Mouse (Mus musculus): ENCODE results near the gene Zzz3. TPM values are rescaled to one million over a fixed set of nuclear protein-coding genes. Genes with fewer than 3 reads are reported as not detected.

The Zzz3 gene
- polyA plus RNA-seq, 1 experiment from 2014 or later, result 68.6 TPM

DNA sequence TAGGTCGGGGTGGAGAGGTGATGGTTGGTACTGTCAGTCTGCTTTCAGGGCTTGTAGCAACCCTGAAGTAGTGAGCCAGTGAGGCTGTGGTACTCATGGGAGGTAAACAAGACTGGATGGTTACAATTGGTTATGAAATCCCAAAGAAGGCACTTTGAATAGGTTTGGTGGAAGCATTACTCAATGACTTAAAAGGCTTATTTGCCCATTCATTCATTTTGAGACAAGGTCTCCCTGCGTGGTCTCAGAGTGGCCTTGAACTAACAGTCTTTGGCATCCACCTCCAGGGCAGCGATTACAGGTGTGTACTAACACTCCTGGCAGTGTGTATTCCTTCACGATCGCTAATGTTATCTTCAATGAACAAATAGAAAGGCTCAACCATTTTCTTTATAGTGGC, 44.3 kb upstream of the Zzz3 start:
- no peak for ATAC-seq (ENCODE audit: insufficient read depth)
- Histone ChIP-seq H3K27me3 (ENCODE audit: insufficient read depth, low read length) (no peaks in the 10 kb centered on the region), H3K4me2 (no peak overlapping the region), H3K9ac (no peak overlapping the region), H3K4me1 (ENCODE audit: insufficient read depth) (peaks cover 7% of the 10 kb centered on the region; the same call in 1 of the 2 replicates), H3K4me3 (ENCODE audit: low read depth, low read length) (no peak overlapping the region), H3K27ac (ENCODE audit: low read depth) (no peak overlapping the region), H3K9me3 (ENCODE audit: low read depth, low read length) (no peaks in the 10 kb centered on the region), H3K36me3 (ENCODE audit: insufficient read depth) (no peaks in the 10 kb centered on the region)
- 65% methylated on average over 5 of the region's 5 CpGs for WGBS
- DNase-seq, result no peak
- TF ChIP-seq CTCF (IDR thresholded peaks at IDR 0.05; ENCODE audit: low read depth), result no peak

- H3K27me3 ChIP-seq (ENCODE audit: insufficient read depth, low read length), result no peaks in the 10 kb centered on the region
- no peak overlapping the region for H3K27ac ChIP-seq (ENCODE audit: low read depth)
- peaks cover 5% of the 10 kb centered on the region; the same call in 1 of the 2 replicates for H3K4me1 ChIP-seq (ENCODE audit: insufficient read depth)
- no peak for TF ChIP-seq CTCF (IDR thresholded peaks at IDR 0.05; ENCODE audit: low read depth)
- H3K9ac ChIP-seq, result no peak overlapping the region
- DNase-seq (no peak), ATAC-seq (ENCODE audit: insufficient read depth) (no peak)
- no peaks in the 10 kb centered on the region for H3K9me3 ChIP-seq (ENCODE audit: low read depth, low read length)
- 63% methylated on average over 4 of the region's 4 CpGs for WGBS
- no peak overlapping the region for H3K4me3 ChIP-seq (ENCODE audit: low read depth, low read length)
- H3K36me3 ChIP-seq (ENCODE audit: insufficient read depth), result no peaks in the 10 kb centered on the region
- no peak overlapping the region for H3K4me2 ChIP-seq
These were observed 43.0 kb upstream of the Zzz3 start for GRCm38 (mm10) chr3:152352289-152352688.

GRCm38 (mm10) chr3:152353434-152354177, 41.7 kb upstream of the Zzz3 start:
- Histone ChIP-seq H3K27ac (ENCODE audit: low read depth) (no peak overlapping the region), H3K27me3 (ENCODE audit: insufficient read depth, low read length) (no peaks in the 10 kb centered on the region), H3K36me3 (ENCODE audit: insufficient read depth) (peaks cover 3% of the 10 kb centered on the region; the same call in 1 of the 2 replicates), H3K9me3 (ENCODE audit: low read depth, low read length) (no peaks in the 10 kb centered on the region), H3K9ac (no peak overlapping the region), H3K4me2 (no peak overlapping the region), H3K4me1 (ENCODE audit: insufficient read depth) (0 out of 2 replicates have a peak, but pooled peaks cover 3% of the 10 kb centered on the region), H3K4me3 (ENCODE audit: low read depth, low read length) (no peak overlapping the region)
- ATAC-seq (ENCODE audit: insufficient read depth), result no peak
- TF ChIP-seq CTCF (IDR thresholded peaks at IDR 0.05; ENCODE audit: low read depth), result no peak
- no peak for DNase-seq
- 77% methylated on average over 10 of the region's 10 CpGs for WGBS

- H3K27me3 ChIP-seq (ENCODE audit: insufficient read depth, low read length), result no peaks in the 10 kb centered on the region
- ATAC-seq (ENCODE audit: insufficient read depth) (peak; percentile 90), DNase-seq (peak; percentile 81)
- no peaks in the 10 kb centered on the region for H3K9me3 ChIP-seq (ENCODE audit: low read depth, low read length)
- no peak overlapping the region for H3K4me2 ChIP-seq
- no peak overlapping the region for H3K27ac ChIP-seq (ENCODE audit: low read depth)
- H3K4me3 ChIP-seq (ENCODE audit: low read depth, low read length), result no peak overlapping the region
- H3K4me1 ChIP-seq (ENCODE audit: insufficient read depth), result 0 out of 2 replicates have a peak, but pooled peaks cover 3% of the 10 kb centered on the region
- H3K36me3 ChIP-seq (ENCODE audit: insufficient read depth), result peaks cover 18% of the 10 kb centered on the region
- no peak for TF ChIP-seq CTCF (IDR thresholded peaks at IDR 0.05; ENCODE audit: low read depth)
- no peak overlapping the region for H3K9ac ChIP-seq
- WGBS, result 17% methylated on average over 5 of the region's 5 CpGs
These were observed 39.9 kb upstream of the Zzz3 start for GRCm38 (mm10) chr3:152355361-152355760.

GRCm38 (mm10) chr3:152356751-152357150, 38.5 kb upstream of the Zzz3 start:
- 84% methylated on average over 9 of the region's 9 CpGs for WGBS
- no peak overlapping the region for H3K4me3 ChIP-seq (ENCODE audit: low read depth, low read length)

GRCm38 (mm10) chr3:152359151-152359550, 36.1 kb upstream of the Zzz3 start:
- DNase-seq, result no peak
- Histone ChIP-seq H3K27me3 (ENCODE audit: insufficient read depth, low read length) (no peaks in the 10 kb centered on the region), H3K9ac (no peak overlapping the region), H3K9me3 (ENCODE audit: low read depth, low read length) (no peaks in the 10 kb centered on the region), H3K27ac (ENCODE audit: low read depth) (no peak overlapping the region), H3K4me1 (ENCODE audit: insufficient read depth) (0 out of 2 replicates have a peak, but pooled peaks cover 3% of the 10 kb centered on the region), H3K36me3 (ENCODE audit: insufficient read depth) (peaks cover 54% of the 10 kb centered on the region), H3K4me2 (no peak overlapping the region), H3K4me3 (ENCODE audit: low read depth, low read length) (no peak overlapping the region)
- 80% methylated on average over 7 of the region's 7 CpGs for WGBS
- ATAC-seq (ENCODE audit: insufficient read depth), result no peak
- TF ChIP-seq CTCF (IDR thresholded peaks at IDR 0.05; ENCODE audit: low read depth), result no peak

More at GRCm38 (mm10) chr3:152356751-152357150, 38.5 kb upstream of the Zzz3 start:
- Histone ChIP-seq H3K27me3 (ENCODE audit: insufficient read depth, low read length) (no peaks in the 10 kb centered on the region), H3K4me2 (no peak overlapping the region), H3K4me1 (ENCODE audit: insufficient read depth) (0 out of 2 replicates have a peak, but pooled peaks cover 3% of the 10 kb centered on the region), H3K9ac (no peak overlapping the region), H3K27ac (ENCODE audit: low read depth) (no peak overlapping the region), H3K36me3 (ENCODE audit: insufficient read depth) (peaks cover 32% of the 10 kb centered on the region), H3K9me3 (ENCODE audit: low read depth, low read length) (no peaks in the 10 kb centered on the region)
- no peak for DNase-seq
- no peak for ATAC-seq (ENCODE audit: insufficient read depth)
- no peak for TF ChIP-seq CTCF (IDR thresholded peaks at IDR 0.05; ENCODE audit: low read depth)

- Histone ChIP-seq H3K4me1 (ENCODE audit: insufficient read depth) (no peaks in the 10 kb centered on the region), H3K27ac (ENCODE audit: low read depth) (no peak overlapping the region), H3K27me3 (ENCODE audit: insufficient read depth, low read length) (no peaks in the 10 kb centered on the region), H3K9me3 (ENCODE audit: low read depth, low read length) (no peaks in the 10 kb centered on the region), H3K4me2 (no peak overlapping the region), H3K9ac (no peak overlapping the region), H3K36me3 (ENCODE audit: insufficient read depth) (peaks cover 90% of the 10 kb centered on the region), H3K4me3 (ENCODE audit: low read depth, low read length) (no peak overlapping the region)
- DNase-seq, result no peak
- no peak for ATAC-seq (ENCODE audit: insufficient read depth)
- TF ChIP-seq CTCF (IDR thresholded peaks at IDR 0.05; ENCODE audit: low read depth), result no peak
- 80% methylated on average over 2 of the region's 2 CpGs for WGBS
These were observed 31.1 kb upstream of the Zzz3 start for GRCm38 (mm10) chr3:152364181-152364580.
